Mouse (Mus musculus) myocyte (in vitro differentiated cells): ENCODE results near the gene Bcs1l. TPM values are rescaled to one million over a fixed set of nuclear protein-coding genes. Genes with fewer than 3 reads are reported as not detected.

Source experiments
- H3K27me3 ChIP-seq: one replicate; pipeline ENCODE4 v1.6.1; 2011; ENCODE audit not compliant: control insufficient read depth, insufficient read depth, insufficient read length
- H3K36me3 ChIP-seq: one replicate; pipeline ENCODE4 v1.6.1; 2011; ENCODE audit not compliant: control insufficient read depth, insufficient read depth
- H3K4me2 ChIP-seq: one replicate; pipeline ENCODE4 v1.6.1; 2011; ENCODE audit warnings: low read depth, control low read depth
- H3K4me3 ChIP-seq: one replicate; pipeline ENCODE4 v1.5.1; 2011; ENCODE audit warnings: mild to moderate bottlenecking, control low read depth, moderate library complexity
- H3K79me2 ChIP-seq: one replicate; pipeline ENCODE4 v1.6.1; 2011; ENCODE audit not compliant: control insufficient read depth, insufficient read depth
- H3ac ChIP-seq: one replicate; pipeline ENCODE4 v1.6.1; 2011; ENCODE audit not compliant: control insufficient read depth, insufficient read length
- CEBPB ChIP-seq: IDR thresholded peaks from 2 replicates; pipeline ENCODE4 v1.6.1; 2011; ENCODE audit warnings: mild to moderate bottlenecking, moderate library complexity; ENCODE audit not compliant: poor library complexity, insufficient read depth, severe bottlenecking
- E2F4 ChIP-seq: IDR thresholded peaks from one replicate; pipeline ENCODE4 v1.6.1; 2011; ENCODE audit warnings: mild to moderate bottlenecking, control low read depth, moderate library complexity; ENCODE audit not compliant: insufficient read depth
- MAX ChIP-seq: IDR thresholded peaks from one replicate; pipeline ENCODE4 v1.6.1; 2011; ENCODE audit warnings: low read depth, mild to moderate bottlenecking, control low read depth
- MYOD1 ChIP-seq, 3 experiments: IDR thresholded peaks; one replicate each; pipeline ENCODE4 v1.6.1; 2011; ENCODE audit warnings: control low read depth in 2 of 3, low read depth in 2 of 3, mild to moderate bottlenecking in 2 of 3, moderate library complexity in 1 of 3; ENCODE audit not compliant: insufficient read length in 2 of 3, control insufficient read depth in 1 of 3
- MYOG ChIP-seq, 3 experiments: IDR thresholded peaks; one replicate each; pipeline ENCODE4 v1.6.1; 2011; ENCODE audit warnings: control low read depth in 2 of 3, low read depth in 2 of 3, mild to moderate bottlenecking in 2 of 3; ENCODE audit not compliant: insufficient read length in 2 of 3, control insufficient read depth in 1 of 3, insufficient read depth in 1 of 3
- POLR2A ChIP-seq: IDR thresholded peaks from one replicate; pipeline ENCODE4 v1.6.1; 2011; ENCODE audit warnings: low read depth, mild to moderate bottlenecking, control low read depth, moderate library complexity; ENCODE audit not compliant: insufficient read length
- POLR2AphosphoS2 ChIP-seq: IDR thresholded peaks from one replicate; pipeline ENCODE4 v1.6.1; 2011; ENCODE audit warnings: low read depth, control low read depth; ENCODE audit not compliant: insufficient read length
- REST ChIP-seq: IDR thresholded peaks from one replicate; pipeline ENCODE4 v1.6.1; 2011; ENCODE audit warnings: mild to moderate bottlenecking, control low read depth, moderate library complexity; ENCODE audit not compliant: insufficient read depth, insufficient read length
- SRF ChIP-seq: IDR thresholded peaks from one replicate; pipeline ENCODE4 v1.6.1; 2011; ENCODE audit warnings: low read depth; ENCODE audit not compliant: control insufficient read depth, insufficient read length
- TCF12 ChIP-seq: IDR thresholded peaks from one replicate; pipeline ENCODE4 v1.6.1; 2011; ENCODE audit warnings: mild to moderate bottlenecking, control low read depth; ENCODE audit not compliant: poor library complexity, insufficient read depth, severe bottlenecking
- TCF3 ChIP-seq: IDR thresholded peaks from one replicate; pipeline ENCODE4 v1.6.1; 2011; ENCODE audit warnings: low read depth, control low read depth; ENCODE audit not compliant: insufficient read length
- USF1 ChIP-seq: IDR thresholded peaks from one replicate; pipeline ENCODE4 v1.6.1; 2011; ENCODE audit warnings: low read depth, mild to moderate bottlenecking, control low read depth, moderate library complexity
- polyA plus RNA-seq: library from polyadenylated mRNA; unstranded; fragments of >200 nt; fragmentation: generic; extraction: Trizol; gene quantifications from one replicate; pipeline ENCODE4 v1.2.1, GENCODE M21; 2012; ENCODE audit warnings: missing spikeins

Gene Bcs1l
- polyA plus RNA-seq, 1 experiment, result 22.7 TPM

GRCm38 (mm10) chr1:74626076-74626475 is 38.0 kb downstream of the Bcs1l start:
- H3K27me3 ChIP-seq, result no peaks in the 10 kb centered on the region
- no peak overlapping the region for H3ac ChIP-seq
- TF ChIP-seq TCF3 (no peak), MYOG (IDR thresholded peaks at IDR 0.05; ENCODE audit: control insufficient read depth in 1 of 3, insufficient read depth in 1 of 3, insufficient read length in 2 of 3, low read depth in 2 of 3) (no peak), POLR2A (no peak), REST (no peak), CEBPB (no peak), MAX (no peak), SRF (no peak), USF1 (no peak), MYOD1 (IDR thresholded peaks at IDR 0.05; ENCODE audit: control insufficient read depth in 1 of 3, insufficient read length in 2 of 3, low read depth in 2 of 3) (no peak), E2F4 (no peak), TCF12 (no peak), POLR2AphosphoS2 (no peak)
- no peak overlapping the region for H3K4me3 ChIP-seq
- peak overlapping the region; percentile 27 for H3K4me2 ChIP-seq
- H3K79me2 ChIP-seq, result no peaks in the 10 kb centered on the region
- no peaks in the 10 kb centered on the region for H3K36me3 ChIP-seq

GRCm38 (mm10) chr1:74628001-74628400 is 39.9 kb downstream of the Bcs1l start:
- no peak overlapping the region for H3ac ChIP-seq
- no peak overlapping the region for H3K4me2 ChIP-seq
- no peak overlapping the region for H3K4me3 ChIP-seq
- no peaks in the 10 kb centered on the region for H3K79me2 ChIP-seq
- H3K27me3 ChIP-seq, result no peaks in the 10 kb centered on the region
- H3K36me3 ChIP-seq, result no peaks in the 10 kb centered on the region
- no peak for TF ChIP-seq POLR2AphosphoS2
- no peak for TF ChIP-seq TCF12
- TF ChIP-seq REST, result no peak
- no peak for TF ChIP-seq MAX
- no peak for TF ChIP-seq MYOD1 (IDR thresholded peaks at IDR 0.05; ENCODE audit: control insufficient read depth in 1 of 3, insufficient read length in 2 of 3, low read depth in 2 of 3)
- TF ChIP-seq CEBPB, result no peak
- TF ChIP-seq POLR2A, result no peak
- TF ChIP-seq TCF3, result no peak
- no peak for TF ChIP-seq E2F4
- TF ChIP-seq SRF, result no peak
- no peak for TF ChIP-seq USF1
- no peak for TF ChIP-seq MYOG (IDR thresholded peaks at IDR 0.05; ENCODE audit: control insufficient read depth in 1 of 3, insufficient read depth in 1 of 3, insufficient read length in 2 of 3, low read depth in 2 of 3)

DNA sequence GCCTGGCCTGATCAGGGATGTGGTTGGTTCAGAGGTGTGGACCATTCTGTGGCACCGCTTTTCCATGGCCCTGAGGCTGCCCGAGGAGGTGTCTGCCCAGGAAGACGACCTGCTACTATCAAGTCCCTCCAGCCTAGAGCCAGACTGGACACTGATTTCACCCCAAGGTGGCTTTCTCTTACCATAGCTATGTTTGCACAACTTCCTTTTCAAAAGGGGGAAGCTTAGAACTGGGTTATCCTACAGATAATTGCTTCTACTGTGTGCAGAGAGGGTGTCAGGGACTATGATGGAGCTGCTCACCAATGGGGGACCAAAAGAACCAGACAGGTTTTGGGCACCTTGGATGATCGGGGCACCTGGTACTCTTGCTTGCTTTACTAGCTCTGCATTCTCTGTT is 44.6 kb downstream of the Bcs1l start:
- Histone ChIP-seq H3K4me2 (no peak overlapping the region), H3K4me3 (no peak overlapping the region), H3K79me2 (no peaks in the 10 kb centered on the region), H3K27me3 (no peaks in the 10 kb centered on the region), H3ac (no peak overlapping the region), H3K36me3 (no peaks in the 10 kb centered on the region)
- TF ChIP-seq TCF3, result no peak

Other genes with a start within 250 kb of the Bcs1l start
- gene Catip, start 226.2 kb upstream of the Bcs1l start, polyA plus RNA-seq, result 0.10 TPM
- 1.0 TPM for gene Slc11a1, start 213.1 kb upstream of the Bcs1l start, polyA plus RNA-seq
- gene Ctdsp1, start 196.8 kb upstream of the Bcs1l start, polyA plus RNA-seq, result 64.0 TPM
- gene Vil1, start 178.9 kb upstream of the Bcs1l start, polyA plus RNA-seq, result 0.02 TPM
- 24.4 TPM for gene Cnot9, start 82.2 kb upstream of the Bcs1l start, polyA plus RNA-seq
- 0.12 TPM for gene Plcd4, start 45.4 kb upstream of the Bcs1l start, polyA plus RNA-seq
- gene Usp37, start 44.0 kb upstream of the Bcs1l start, polyA plus RNA-seq, result 2.9 TPM
- 7.1 TPM for gene Zfp142, start within 50 bp of the Bcs1l start, polyA plus RNA-seq
- gene Rnf25, start 13.1 kb downstream of the Bcs1l start, polyA plus RNA-seq, result 32.8 TPM
- gene Stk36, start 13.2 kb downstream of the Bcs1l start, polyA plus RNA-seq, result 5.2 TPM
- 5.1 TPM for gene Ttll4, start 73.5 kb downstream of the Bcs1l start, polyA plus RNA-seq
- 0.42 TPM for gene Cyp27a1, start 125.3 kb downstream of the Bcs1l start, polyA plus RNA-seq
- gene Prkag3, start 160.9 kb downstream of the Bcs1l start, polyA plus RNA-seq, result 24.6 TPM
- gene Wnt6, start 183.6 kb downstream of the Bcs1l start, polyA plus RNA-seq, result 3.1 TPM
- 44.0 TPM for gene Wnt10a, start 203.2 kb downstream of the Bcs1l start, polyA plus RNA-seq